Mouse (Mus musculus): ENCODE measurements around the gene Cct8l1.

- TF ChIP-seq CTCF (IDR thresholded peaks at IDR 0.05; ENCODE audit: control insufficient read depth, insufficient read depth, insufficient replicate concordance, low read depth, low read length), result no peak
- TF ChIP-seq POLR2A (IDR thresholded peaks at IDR 0.05; ENCODE audit: control insufficient read depth, low read depth, low read length), result no peak
These were observed 10.2 kb downstream of the Cct8l1 start for GRCm38 (mm10) chr5:25526116-25526515.
